12 mouse cellular contexts compared by ENCODE assay signal in the genomic region with DNA sequence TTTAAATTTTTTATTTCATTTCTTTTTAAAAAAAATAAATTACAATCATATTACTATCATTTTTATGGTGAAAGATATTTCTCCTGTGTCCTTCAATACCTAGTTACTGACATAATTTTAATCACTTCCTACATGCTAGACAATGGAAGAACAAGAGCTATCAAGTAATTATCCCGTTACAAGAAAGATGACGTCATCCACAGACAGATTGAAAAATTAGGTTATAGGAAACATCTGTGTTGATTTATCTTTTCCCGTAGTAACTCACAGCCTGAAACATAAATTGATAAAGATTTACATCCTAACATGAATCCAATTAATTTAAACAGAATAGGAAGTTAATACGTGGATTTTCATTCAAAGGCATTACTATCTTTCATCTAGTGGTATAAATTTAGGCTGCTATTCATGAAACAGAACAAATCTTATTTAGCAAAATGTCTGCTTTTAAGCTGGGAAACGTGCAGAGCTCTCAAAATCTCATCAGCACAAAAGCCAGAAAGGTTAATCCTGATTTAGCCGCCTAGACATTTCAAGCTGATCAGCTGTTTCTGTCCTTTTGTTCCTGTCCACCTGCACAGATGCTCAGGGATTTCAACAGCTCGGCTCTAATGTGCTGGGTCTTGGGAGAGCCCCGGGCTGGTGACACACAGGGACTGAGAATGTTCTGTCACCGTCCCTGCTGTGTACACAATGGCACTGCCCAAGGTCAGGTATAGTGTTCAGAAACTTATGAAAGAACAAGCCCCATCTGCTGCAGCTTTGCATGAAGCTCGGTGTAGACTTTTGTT.
DNase-seq lines count a peak whose midpoint lies in the region; ATAC-seq lines count a peak whose summit lies in the region.
"Had no signal": no experiment of that assay in that cellular context is flagged by ENCODE, and none has a peak within 500 bp of the region (broad histone marks: within the 10 kb centered on the region; RNA-seq: fewer than 3 reads in every experiment).

No protein-coding gene starts in this region.

- WGBS in neural tube, embryonic 11.5 days = 63% methylated on average over 10 of the region's 10 CpGs
- 15% methylated on average over 10 of the region's 10 CpGs for WGBS in forebrain, embryonic 16.5 days
- WGBS in midbrain, embryonic 13.5 days = 14% methylated on average over 10 of the region's 10 CpGs
- WGBS in liver, embryonic 11.5 days = 64% methylated on average over 10 of the region's 10 CpGs

- peak; percentile 18 for DNase-seq in neural tube, embryonic 11.5 days (ENCODE audit: low spot score)
- no peak for DNase-seq in neural tube, embryonic 10.5 days (ENCODE audit: extremely low spot score, low spot score)
- DNase-seq in heart, postnatal 4 days = no peak
- DNase-seq in left cerebral cortex, adult 18-20 months (ENCODE audit: low spot score in 2 of 2) = no peak
- no peak for DNase-seq in liver, embryonic 11.5 days (ENCODE audit: low spot score)
- no peak for DNase-seq in spleen, postnatal 4 days (ENCODE audit: low spot score in 2 of 2)
- DNase-seq: lung, adult 2 months; right cerebral cortex, postnatal 14 days had no signal

- H3K9ac ChIP-seq in neural tube, embryonic 11.5 days (ENCODE audit: low read length) = no peak overlapping the region
- no peak overlapping the region for H3K9ac ChIP-seq in forebrain, embryonic 16.5 days (replicated peaks; ENCODE audit: low read depth, low read length)
- no peak overlapping the region; the same call in 1 of the 2 replicates for H3K9ac ChIP-seq in midbrain, embryonic 13.5 days (replicated peaks)
- H3K9ac ChIP-seq in liver, embryonic 11.5 days (ENCODE audit: low read depth, low read length) = no peak overlapping the region
- H3K9ac ChIP-seq: embryonic facial prominence, embryonic 13.5 days had no signal

- no peaks in the 10 kb centered on the region for H3K9me3 ChIP-seq in neural tube, embryonic 11.5 days (ENCODE audit: control insufficient read depth, low read length)
- H3K9me3 ChIP-seq in forebrain, embryonic 16.5 days (ENCODE audit: control insufficient read depth, low read length) = no peaks in the 10 kb centered on the region
- no peaks in the 10 kb centered on the region for H3K9me3 ChIP-seq in midbrain, embryonic 13.5 days
- no peaks in the 10 kb centered on the region for H3K9me3 ChIP-seq in liver, embryonic 11.5 days (ENCODE audit: control insufficient read depth, low read length)
- H3K9me3 ChIP-seq: embryonic facial prominence, embryonic 13.5 days had no signal

- no peak overlapping the region for H3K4me2 ChIP-seq in neural tube, embryonic 11.5 days (ENCODE audit: low read depth)
- no peak overlapping the region for H3K4me2 ChIP-seq in forebrain, embryonic 16.5 days (ENCODE audit: low read length)
- H3K4me2 ChIP-seq in midbrain, embryonic 13.5 days (replicated peaks) = no peak overlapping the region
- no peak overlapping the region for H3K4me2 ChIP-seq in liver, embryonic 11.5 days
- H3K4me2 ChIP-seq: embryonic facial prominence, embryonic 13.5 days had no signal

- H3K36me3 ChIP-seq in neural tube, embryonic 11.5 days (ENCODE audit: control insufficient read depth, insufficient read depth, low read length) = no peaks in the 10 kb centered on the region
- H3K36me3 ChIP-seq in forebrain, embryonic 16.5 days (ENCODE audit: control insufficient read depth, insufficient read depth) = no peaks in the 10 kb centered on the region
- H3K36me3 ChIP-seq in midbrain, embryonic 13.5 days = no peaks in the 10 kb centered on the region
- H3K36me3 ChIP-seq in liver, embryonic 11.5 days (ENCODE audit: control insufficient read depth, insufficient read depth, low read length) = no peaks in the 10 kb centered on the region
- H3K36me3 ChIP-seq: embryonic facial prominence, embryonic 13.5 days had no signal

- H3K4me3 ChIP-seq in neural tube, embryonic 11.5 days (ENCODE audit: low read depth, low read length) = no peak overlapping the region
- no peak overlapping the region for H3K4me3 ChIP-seq in forebrain, embryonic 16.5 days (replicated peaks; ENCODE audit: low read length)
- H3K4me3 ChIP-seq in midbrain, embryonic 13.5 days (replicated peaks) = no peak overlapping the region
- no peak overlapping the region for H3K4me3 ChIP-seq in liver, embryonic 11.5 days (ENCODE audit: low read depth, low read length)
- H3K4me3 ChIP-seq: embryonic facial prominence, embryonic 13.5 days had no signal

- no peak for ATAC-seq in neural tube, embryonic 11.5 days (ENCODE audit: insufficient read depth, low FRiP score, low TSS enrichment)
- peak; percentile 59; the same call in 1 of the 2 replicates for ATAC-seq in forebrain, embryonic 16.5 days
- peak; percentile 93 for ATAC-seq in midbrain, embryonic 13.5 days
- ATAC-seq in liver, embryonic 11.5 days (replicated peaks; ENCODE audit: low FRiP score) = no peak
- ATAC-seq: CD4-positive, CD25-positive, alpha-beta regulatory T cell, adult 4 months had no signal

- no peaks in the 10 kb centered on the region for H3K4me1 ChIP-seq in neural tube, embryonic 11.5 days (ENCODE audit: control insufficient read depth, insufficient read depth, low read length)
- no peaks in the 10 kb centered on the region for H3K4me1 ChIP-seq in forebrain, embryonic 16.5 days (replicated peaks; ENCODE audit: control insufficient read depth, insufficient read depth, low read length)
- H3K4me1 ChIP-seq in midbrain, embryonic 13.5 days (replicated peaks) = peaks cover 7% of the 10 kb centered on the region
- no peaks in the 10 kb centered on the region for H3K4me1 ChIP-seq in liver, embryonic 11.5 days (replicated peaks; ENCODE audit: control insufficient read depth, insufficient read depth, low read length)

- H3K27me3 ChIP-seq in neural tube, embryonic 11.5 days (ENCODE audit: control insufficient read depth, insufficient read depth, low read length) = no peaks in the 10 kb centered on the region
- no peaks in the 10 kb centered on the region for H3K27me3 ChIP-seq in forebrain, embryonic 16.5 days (replicated peaks; ENCODE audit: control insufficient read depth, insufficient read depth, low read length)
- H3K27me3 ChIP-seq in midbrain, embryonic 13.5 days = peaks cover 7% of the 10 kb centered on the region; the same call in 1 of the 2 replicates
- H3K27me3 ChIP-seq in liver, embryonic 11.5 days (replicated peaks; ENCODE audit: control insufficient read depth, insufficient read depth, low read length) = no peaks in the 10 kb centered on the region
- H3K27me3 ChIP-seq: embryonic facial prominence, embryonic 13.5 days had no signal

- no peak overlapping the region for H3K27ac ChIP-seq in neural tube, embryonic 11.5 days (ENCODE audit: low read depth, low read length)
- H3K27ac ChIP-seq in forebrain, embryonic 16.5 days (ENCODE audit: low read length) = no peak overlapping the region
- peak overlapping the region; percentile 74 for H3K27ac ChIP-seq in midbrain, embryonic 13.5 days
- no peak overlapping the region for H3K27ac ChIP-seq in liver, embryonic 11.5 days (ENCODE audit: low read depth, low read length)
- H3K27ac ChIP-seq: embryonic facial prominence, embryonic 13.5 days had no signal

Comparison
In these comparisons a context has a peak if more than half of its experiments do, and no peak if none do; other contexts are left out.
1. ATAC-seq: peak in forebrain, embryonic 16.5 days (single experiment) and midbrain, embryonic 13.5 days (single experiment); none in neural tube, embryonic 11.5 days (single experiment) and liver, embryonic 11.5 days (single experiment).